ENCODE assay signal across 9 mouse cellular contexts in the genomic region with DNA sequence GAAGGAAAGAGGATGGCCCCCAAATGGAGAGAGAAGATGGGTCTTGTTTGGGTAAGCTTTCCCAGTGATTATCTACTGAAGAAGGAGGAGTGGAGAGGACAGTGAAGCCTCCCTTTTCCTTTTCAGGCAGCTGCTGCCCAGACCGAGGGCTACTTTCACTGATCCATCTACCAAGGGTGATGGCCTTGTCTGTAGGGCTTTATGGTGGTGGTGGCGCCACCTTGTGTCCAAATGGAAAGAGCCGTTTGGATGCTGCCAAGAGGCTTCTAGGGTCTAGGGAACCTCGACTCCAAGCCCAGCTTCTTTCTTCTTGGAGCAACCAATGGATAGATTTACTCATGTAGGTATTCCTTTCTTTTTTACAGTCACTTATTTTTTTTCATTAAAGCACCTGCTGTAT. TPM values are rescaled to one million over a fixed set of nuclear protein-coding genes. Genes with fewer than 3 reads are reported as not detected.
DNase-seq lines count a peak whose midpoint lies in the region; ATAC-seq and TF ChIP-seq lines count a peak whose summit lies in the region.
"Had no signal": no experiment of that assay in that cellular context is flagged by ENCODE, and none has a peak within 500 bp of the region (broad histone marks: within the 10 kb centered on the region; RNA-seq: fewer than 3 reads in every experiment).

No protein-coding gene starts in this region.

- H3K4me2 ChIP-seq in lung, embryonic 14.5 days, result no peak overlapping the region

- H3K27me3 ChIP-seq in heart, adult 2 months (ENCODE audit: control insufficient read depth, insufficient read depth, low read length), result no peaks in the 10 kb centered on the region; the same call in 1 of the 2 replicates
- H3K27me3 ChIP-seq in lung, embryonic 14.5 days (ENCODE audit: insufficient read depth, low read length), result no peaks in the 10 kb centered on the region
- H3K27me3 ChIP-seq in splenic B cell, adult 2 months (ENCODE audit: control insufficient read depth, insufficient read depth, low read length, poor library complexity, severe bottlenecking), result no peaks in the 10 kb centered on the region

- no peak for ATAC-seq in lung, embryonic 14.5 days (ENCODE audit: insufficient read depth)

- WGBS in heart, adult 2 months, result 7% methylated on average over 4 of the region's 4 CpGs
- WGBS in lung, embryonic 14.5 days, result 2% methylated on average over 4 of the region's 4 CpGs

- H3K9me3 ChIP-seq in lung, embryonic 14.5 days (ENCODE audit: low read depth, low read length), result no peaks in the 10 kb centered on the region

- no peaks in the 10 kb centered on the region for H3K36me3 ChIP-seq in heart, adult 2 months (ENCODE audit: control insufficient read depth, insufficient read depth, low read length)
- H3K36me3 ChIP-seq in lung, embryonic 14.5 days (ENCODE audit: insufficient read depth), result no peaks in the 10 kb centered on the region
- H3K36me3 ChIP-seq in splenic B cell, adult 2 months (ENCODE audit: control insufficient read depth, insufficient read depth, low read length, poor library complexity, severe bottlenecking), result no peaks in the 10 kb centered on the region

- intact Hi-C loops in heart, adult 2 months (cut with DNase I), result loop anchor here (1.0 to 10.0 kb wide), 2 partner anchors 310 to 437 kb away; partner anchors contain the start of gene Irak2
- intact Hi-C loops in heart, postnatal 25 days (cut with DNase I), result loop anchor here (1.0 to 5.0 kb wide), 2 partner anchors 310 to 434 kb away; partner anchors contain the start of gene Irak2

- DNase-seq in heart, adult 2 months, result peak in 1 of 2 experiments; percentile 27
- DNase-seq in heart, postnatal 25 days (ENCODE audit: low spot score), result no peak
- peak; percentile 56 for DNase-seq in 416B (ENCODE audit: low read depth)
- peak; percentile 68 for DNase-seq in adrenal gland, postnatal 25 days
- DNase-seq in embryo, embryonic 11.5 days (ENCODE audit: low read depth, low spot score), result peak; percentile 51
- peak; percentile 35 for DNase-seq in induced T-regulatory cell, adult 2 months (ENCODE audit: low read depth)
- peak; percentile 79 for DNase-seq in lung, embryonic 14.5 days
- peak; percentile 48 for DNase-seq in splenic B cell, adult 2 months (ENCODE audit: low read depth, low spot score)

- H3K4me3 ChIP-seq in heart, adult 2 months, result no peak overlapping the region
- no peak overlapping the region for H3K4me3 ChIP-seq in lung, embryonic 14.5 days (ENCODE audit: low read depth, low read length)

- TF ChIP-seq POLR2A in heart, adult 2 months (IDR thresholded peaks at IDR 0.05; ENCODE audit: insufficient read depth, low read depth, low read length), result no peak

- H3K27ac ChIP-seq in heart, adult 2 months, result no peak overlapping the region
- no peak overlapping the region for H3K27ac ChIP-seq in lung, embryonic 14.5 days (ENCODE audit: low read depth)

- no peaks in the 10 kb centered on the region for H3K79me2 ChIP-seq in heart, adult 2 months (replicated peaks; ENCODE audit: control insufficient read depth, insufficient read depth, low read length)

- peak; percentile 77 for TF ChIP-seq CTCF in heart, adult 2 months (IDR thresholded peaks at IDR 0.05)
- TF ChIP-seq CTCF in lung, embryonic 14.5 days (IDR thresholded peaks at IDR 0.05; ENCODE audit: low read depth), result peak; percentile 71

- H3K9ac ChIP-seq in heart, adult 2 months (ENCODE audit: low read depth, low read length), result no peak overlapping the region
- H3K9ac ChIP-seq in lung, embryonic 14.5 days, result no peak overlapping the region

- TF ChIP-seq EP300 in heart, adult 2 months (IDR thresholded peaks at IDR 0.05; ENCODE audit: insufficient read depth, low read depth, low read length), result no peak

- no peaks in the 10 kb centered on the region for H3K4me1 ChIP-seq in heart, adult 2 months (ENCODE audit: control insufficient read depth, insufficient read depth, low read length)
- no peaks in the 10 kb centered on the region for H3K4me1 ChIP-seq in lung, embryonic 14.5 days (ENCODE audit: insufficient read depth)

RNA-seq across cellular contexts. Expression of gene Atp2b2, which starts 29.2 kb away (rescaled TPM):
- total RNA-seq in heart, adult 2 months (2021), result 1 to 10 TPM in 1 of 2 experiments, under 1 TPM in 1; 0.84 to 1.1 TPM
- polyA plus RNA-seq in heart, adult 2 months (2012; rRNA removed), result 0.47 and 0.64 TPM in 2 replicates
- 1 to 10 TPM; 1.1 TPM for total RNA-seq in heart, postnatal 25 days (2021)
- total RNA-seq in adrenal gland, postnatal 25 days (2021), result 3.8 and 8.1 TPM in 2 replicates
- polyA plus RNA-seq in lung, embryonic 14.5 days (2014; fragmentation: Nextera tagmentation; extraction: Ambion mirVana), result 0.09 and 0.19 TPM in 2 replicates
- total RNA-seq: neutrophil, adult 5-6 weeks had no signal

RNA-seq across cellular contexts. Expression of gene Slc6a11, which starts 59.5 kb away (rescaled TPM):
- not detected for total RNA-seq in heart, adult 2 months (2021)
- polyA plus RNA-seq in heart, adult 2 months (2012; rRNA removed), result not detected in 2 replicates
- total RNA-seq in heart, postnatal 25 days (2021), result not detected
- total RNA-seq in adrenal gland, postnatal 25 days (2021), result 0.18 TPM in 1 of 2 replicates, not detected in the other
- 0.07 TPM in 1 of 2 replicates, not detected in the other for polyA plus RNA-seq in lung, embryonic 14.5 days (2014; fragmentation: Nextera tagmentation; extraction: Ambion mirVana)
- total RNA-seq: neutrophil, adult 5-6 weeks had no signal
